Mouse (Mus musculus) spleen, adult 2 months (tissue): Measurements from ENCODE around the gene Stab1. TPM values are rescaled to one million over a fixed set of nuclear protein-coding genes. Genes with fewer than 3 reads are reported as not detected.

Experiments used
- DNase-seq, 2 experiments: peaks; one replicate each; pipeline versions ENCODE4 v3.0.0 to v3.0.0-alpha.2; 2012 to 2021; ENCODE audit warnings: low spot score in 2 of 2, low read depth in 1 of 2
- H3K27ac ChIP-seq: fragments of 200-500 bp; 2 replicates; pipeline ENCODE4 v1.5.1; 2012; ENCODE audit warnings: low read length, inconsistent platforms; ENCODE audit not compliant: insufficient read depth
- H3K27me3 ChIP-seq: fragments of 200-500 bp; 2 replicates; pipeline ENCODE4 v1.6.1; 2012; ENCODE audit warnings: mild to moderate bottlenecking, moderate library complexity, low read length, inconsistent platforms; ENCODE audit not compliant: control insufficient read depth, insufficient read depth
- H3K36me3 ChIP-seq: fragments of 200-500 bp; 2 replicates; pipeline ENCODE4 v1.6.1; 2012; ENCODE audit warnings: mild to moderate bottlenecking, low read length, inconsistent platforms; ENCODE audit not compliant: control insufficient read depth, insufficient read depth
- H3K4me1 ChIP-seq: fragments of 200-500 bp; 2 replicates; pipeline ENCODE4 v1.6.1; 2011; ENCODE audit warnings: inconsistent platforms; ENCODE audit not compliant: control insufficient read depth, insufficient read depth, insufficient read length
- H3K4me3 ChIP-seq: fragments of 200-500 bp; 2 replicates; pipeline ENCODE4 v1.5.1; 2011; ENCODE audit warnings: mild to moderate bottlenecking, inconsistent platforms; ENCODE audit not compliant: insufficient read depth, insufficient read length; ENCODE audit errors: extremely low read depth
- CTCF ChIP-seq: fragments of 200-500 bp; IDR thresholded peaks from 2 replicates; pipeline ENCODE4 v1.5.1; 2011; ENCODE audit warnings: mild to moderate bottlenecking, inconsistent platforms; ENCODE audit not compliant: insufficient read depth, insufficient read length, insufficient replicate concordance; ENCODE audit errors: extremely low read depth
- POLR2A ChIP-seq: fragments of 200-500 bp; IDR thresholded peaks from 2 replicates; pipeline ENCODE4 v1.6.1; 2011; ENCODE audit warnings: low read depth, low read length, inconsistent platforms
- WGBS: fragments of 180-500 bp; shearing (Covaris S2); methylation state at CpG from one replicate; pipeline ENCODE4 v1.1.7; 2018; 5-methylcytosine and 5-hydroxymethylcytosine counted together
- polyA plus RNA-seq: library from polyadenylated mRNA; depleted of rRNA; stranded (reverse); fragments of >200 nt; gene quantifications from 2 replicates; pipeline ENCODE4 v1.2.3, GENCODE M21; 2012

Stab1 gene
- polyA plus RNA-seq, 1 experiment, result 44.3 TPM

- Histone ChIP-seq H3K4me3 (no peak overlapping the region), H3K4me1 (no peaks in the 10 kb centered on the region; the same call in 1 of the 2 replicates), H3K27me3 (no peaks in the 10 kb centered on the region), H3K27ac (no peak overlapping the region), H3K36me3 (peaks cover 33% of the 10 kb centered on the region)
- WGBS, result 34% methylated on average over 6 of the region's 6 CpGs
- TF ChIP-seq POLR2A (no peak), CTCF (no peak)
- no peak for DNase-seq
These were observed 1.1 kb upstream of the Stab1 start for GRCm38 (mm10) chr14:31169508-31169907.

- Histone ChIP-seq H3K27ac (no peak overlapping the region), H3K4me3 (no peak overlapping the region), H3K36me3 (peaks cover 11% of the 10 kb centered on the region), H3K27me3 (no peaks in the 10 kb centered on the region), H3K4me1 (no peaks in the 10 kb centered on the region; the same call in 1 of the 2 replicates)
- 55% methylated on average over 9 of the region's 9 CpGs for WGBS
- TF ChIP-seq POLR2A (no peak), CTCF (no peak)
- DNase-seq, result no peak
These were observed 1.6 kb downstream of the Stab1 start for GRCm38 (mm10) chr14:31166827-31167226.

- H3K4me3 ChIP-seq, result no peak overlapping the region; the same call in 1 of the 2 replicates
- H3K27ac ChIP-seq, result no peak overlapping the region
- no peak for DNase-seq
- H3K4me1 ChIP-seq, result no peaks in the 10 kb centered on the region; the same call in 1 of the 2 replicates
- peaks cover 3% of the 10 kb centered on the region for H3K36me3 ChIP-seq
- TF ChIP-seq POLR2A (no peak), CTCF (no peak)
- WGBS, result 11% methylated on average over 10 of the region's 10 CpGs
- no peaks in the 10 kb centered on the region for H3K27me3 ChIP-seq
These were observed 2.3 kb downstream of the Stab1 start for GRCm38 (mm10) chr14:31165991-31166630.

GRCm38 (mm10) chr14:31165458-31165857, 3.0 kb downstream of the Stab1 start:
- H3K36me3 ChIP-seq, result no peaks in the 10 kb centered on the region
- no peak overlapping the region for H3K4me3 ChIP-seq
- H3K27me3 ChIP-seq, result no peaks in the 10 kb centered on the region
- H3K27ac ChIP-seq, result no peak overlapping the region
- no peaks in the 10 kb centered on the region; the same call in 1 of the 2 replicates for H3K4me1 ChIP-seq
- no peak for DNase-seq
- 35% methylated on average over 7 of the region's 7 CpGs for WGBS
- TF ChIP-seq CTCF (no peak), POLR2A (no peak)

GRCm38 (mm10) chr14:31165010-31165409, 3.4 kb downstream of the Stab1 start:
- WGBS, result 68% methylated on average over 2 of the region's 2 CpGs
- H3K36me3 ChIP-seq, result no peaks in the 10 kb centered on the region
- no peak overlapping the region for H3K27ac ChIP-seq
- H3K4me3 ChIP-seq, result no peak overlapping the region
- H3K27me3 ChIP-seq, result no peaks in the 10 kb centered on the region
- no peak for TF ChIP-seq CTCF
- no peak for DNase-seq
- H3K4me1 ChIP-seq, result no peaks in the 10 kb centered on the region; the same call in 1 of the 2 replicates

- DNase-seq, result no peak
- TF ChIP-seq CTCF, result no peak
- TF ChIP-seq POLR2A, result no peak
- H3K4me1 ChIP-seq, result no peaks in the 10 kb centered on the region; the same call in 1 of the 2 replicates
- no peak overlapping the region for H3K4me3 ChIP-seq
- no peak overlapping the region for H3K27ac ChIP-seq
- WGBS, result 71% methylated on average over 8 of the region's 8 CpGs
- no peaks in the 10 kb centered on the region for H3K27me3 ChIP-seq
- H3K36me3 ChIP-seq, result no peaks in the 10 kb centered on the region
These were observed 4.4 kb downstream of the Stab1 start for GRCm38 (mm10) chr14:31164067-31164466.

- TF ChIP-seq CTCF (no peak), POLR2A (no peak)
- H3K4me3 ChIP-seq, result no peak overlapping the region
- no peak overlapping the region for H3K27ac ChIP-seq
- WGBS, result 82% methylated on average over 10 of the region's 10 CpGs
- DNase-seq, result no peak
- H3K36me3 ChIP-seq, result no peaks in the 10 kb centered on the region
- H3K4me1 ChIP-seq, result no peaks in the 10 kb centered on the region; the same call in 1 of the 2 replicates
- no peaks in the 10 kb centered on the region for H3K27me3 ChIP-seq
These were observed 6.8 kb downstream of the Stab1 start for GRCm38 (mm10) chr14:31161638-31162037.
